Mouse (Mus musculus) liver, adult 2 months (tissue): ENCODE data around the gene Ttn.

Source experiments
- CTCF ChIP-seq: fragments of 200-500 bp; IDR thresholded peaks from 2 replicates; pipeline ENCODE4 v1.5.1; 2011; ENCODE audit warnings: low read depth, low read length, control low read depth
- POLR2A ChIP-seq: fragments of 200-500 bp; IDR thresholded peaks from 2 replicates; pipeline ENCODE4 v1.6.1; 2011; ENCODE audit warnings: low read length, control low read depth; ENCODE audit not compliant: insufficient read depth; ENCODE audit errors: extremely low read depth

DNA sequence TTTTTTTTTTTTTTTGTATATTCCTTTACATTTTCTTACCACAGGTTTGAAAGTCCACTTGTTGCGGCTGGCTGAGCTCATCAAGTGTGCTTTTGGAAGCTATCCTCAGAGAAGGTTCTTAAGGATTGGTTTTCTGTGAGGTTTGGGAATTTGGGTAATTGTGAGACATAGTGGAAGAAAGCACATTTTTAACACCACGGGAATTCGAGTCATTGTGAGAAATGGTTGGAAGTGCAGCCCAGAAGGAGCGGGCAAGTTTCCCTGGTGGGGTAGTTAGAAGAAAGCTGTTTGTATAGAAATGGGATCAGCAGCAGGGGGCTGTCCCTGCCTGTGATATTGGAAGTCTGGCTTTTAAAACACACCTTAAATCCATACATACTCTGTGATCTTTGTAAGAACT, 306.4 kb downstream of the Ttn start:
- TF ChIP-seq CTCF (no peak), POLR2A (no peak)
